Mouse (Mus musculus): ENCODE measurements around the gene Acvr1b.

Acvr1b gene

GRCm38 (mm10) chr15:101232607-101233006 lies 58.7 kb downstream of the Acvr1b start:
- DNase-seq: no peak

GRCm38 (mm10) chr15:101233183-101233582 lies 59.3 kb downstream of the Acvr1b start:
- DNase-seq: no peak

DNA sequence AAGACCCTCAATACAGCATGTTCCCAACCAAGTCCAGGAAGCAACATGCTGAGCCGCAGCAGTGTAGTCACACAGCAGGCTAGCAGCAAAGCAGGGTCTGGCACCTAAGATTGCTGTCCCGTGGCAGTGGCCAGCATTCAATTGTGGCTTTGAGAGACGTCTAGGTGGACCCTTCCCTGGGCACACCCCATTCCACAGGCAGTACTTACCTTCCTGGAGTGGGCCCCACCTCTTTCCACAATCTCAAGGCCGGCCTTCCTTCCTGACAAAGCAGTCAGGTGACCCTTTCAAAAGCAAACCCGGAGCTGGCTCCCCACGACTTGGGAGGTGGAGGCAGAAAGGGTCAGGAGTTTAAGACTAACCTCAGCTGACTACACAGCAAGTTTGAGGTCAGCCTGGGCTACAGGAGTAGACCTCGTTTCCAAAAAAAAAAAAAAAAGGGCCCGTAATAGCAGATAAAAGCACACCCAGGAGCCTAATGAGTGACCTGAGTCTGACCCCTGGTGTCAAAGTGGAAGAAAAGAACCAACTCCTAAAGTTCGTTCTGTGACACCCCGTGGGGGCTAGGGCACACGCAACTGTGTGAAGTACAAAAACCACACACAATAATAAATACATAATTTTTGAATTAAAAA lies 59.9 kb downstream of the Acvr1b start:
- no peak for DNase-seq

GRCm38 (mm10) chr15:101234611-101235341 lies 60.9 kb downstream of the Acvr1b start:
- no peak for DNase-seq

- no peak for DNase-seq
Measured at GRCm38 (mm10) chr15:101235342-101235698, 61.5 kb downstream of the Acvr1b start.

DNA sequence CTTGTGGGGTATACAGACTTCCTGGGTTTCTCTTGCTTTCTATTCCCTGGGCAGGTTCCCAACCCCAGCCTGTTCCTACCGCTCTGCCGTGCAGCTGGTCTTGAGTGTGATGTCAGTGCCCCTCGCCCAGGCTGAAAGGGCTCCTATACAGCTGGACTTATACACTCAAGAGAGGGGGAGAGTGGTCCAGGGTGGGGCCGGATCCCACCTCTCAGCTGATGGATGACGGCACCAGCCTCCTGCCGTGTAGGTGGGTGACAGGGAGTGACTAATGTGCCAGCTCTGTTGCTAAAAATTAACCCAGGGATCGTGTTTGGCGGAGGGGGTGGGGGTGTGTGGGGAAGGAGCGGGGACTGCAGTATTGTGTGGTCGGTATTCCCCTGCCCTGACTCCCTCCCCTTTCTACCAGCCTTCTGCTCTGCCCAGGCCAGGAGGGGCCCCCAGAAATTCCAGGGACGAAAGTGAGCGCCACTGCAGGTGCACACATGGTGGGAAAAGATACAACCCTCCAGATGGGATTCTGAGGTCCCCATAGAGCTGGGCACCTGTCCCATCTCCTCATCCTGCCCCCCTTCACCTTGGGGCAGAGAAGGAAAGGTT lies 62.0 kb downstream of the Acvr1b start:
- no peak for DNase-seq

DNA sequence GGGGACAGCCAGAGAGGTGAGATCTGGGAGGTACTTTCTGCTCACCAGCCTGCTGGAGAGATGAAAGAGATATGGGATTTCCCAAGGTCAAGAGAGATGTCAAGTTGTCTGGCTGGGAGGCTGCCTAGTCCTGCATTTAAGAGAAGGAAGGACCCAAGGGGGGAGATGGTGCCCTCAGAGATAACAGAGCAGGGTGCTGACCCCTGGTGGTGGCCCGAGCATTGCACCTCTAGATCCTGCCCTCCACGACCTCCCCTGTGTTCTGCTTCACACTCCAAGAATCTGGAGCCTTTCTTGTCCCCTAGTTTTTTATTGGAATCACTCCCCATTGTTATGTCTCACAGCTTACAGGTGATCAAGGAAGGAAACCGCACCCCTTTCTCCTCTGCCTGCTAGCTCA lies 63.0 kb downstream of the Acvr1b start:
- DNase-seq: peak; percentile 76 to 92

DNA sequence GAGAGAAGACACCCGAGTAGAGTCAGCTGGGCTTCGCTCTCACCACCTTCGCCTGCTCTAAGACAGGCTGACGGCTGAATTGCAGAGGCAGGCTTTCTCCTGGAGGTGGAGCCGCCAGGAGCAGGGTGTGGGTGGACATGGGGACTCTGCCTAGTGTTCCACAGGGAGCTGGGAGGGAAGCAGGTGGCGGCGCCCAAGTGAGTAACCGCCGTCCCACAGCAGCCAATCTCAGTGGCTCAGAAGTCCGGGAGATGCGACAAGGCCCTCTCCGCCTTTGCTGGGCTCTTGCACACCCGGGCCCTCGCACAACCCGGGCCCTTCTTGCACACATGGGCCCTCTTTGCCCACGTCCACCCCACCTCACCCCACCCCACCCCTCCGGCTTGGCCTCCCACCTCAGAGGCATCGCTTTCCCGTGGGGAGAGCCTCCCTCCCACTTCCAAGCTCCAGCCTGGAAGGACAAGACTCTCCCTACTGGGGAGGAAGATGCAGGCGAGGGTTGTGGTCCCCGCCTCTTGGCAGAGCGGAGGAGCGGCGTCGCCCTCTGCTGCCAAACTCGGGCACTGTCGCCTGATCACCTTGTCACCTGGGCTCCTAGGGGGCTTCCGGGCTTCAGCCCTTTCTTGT lies 65.1 kb downstream of the Acvr1b start:
- DNase-seq: peak; percentile 43 to 80

GRCm38 (mm10) chr15:101239821-101240220 lies 66.0 kb downstream of the Acvr1b start:
- no peak for DNase-seq

GRCm38 (mm10) chr15:101240799-101241204 lies 66.9 kb downstream of the Acvr1b start:
- peak; percentile 90 to 93 for DNase-seq

DNA sequence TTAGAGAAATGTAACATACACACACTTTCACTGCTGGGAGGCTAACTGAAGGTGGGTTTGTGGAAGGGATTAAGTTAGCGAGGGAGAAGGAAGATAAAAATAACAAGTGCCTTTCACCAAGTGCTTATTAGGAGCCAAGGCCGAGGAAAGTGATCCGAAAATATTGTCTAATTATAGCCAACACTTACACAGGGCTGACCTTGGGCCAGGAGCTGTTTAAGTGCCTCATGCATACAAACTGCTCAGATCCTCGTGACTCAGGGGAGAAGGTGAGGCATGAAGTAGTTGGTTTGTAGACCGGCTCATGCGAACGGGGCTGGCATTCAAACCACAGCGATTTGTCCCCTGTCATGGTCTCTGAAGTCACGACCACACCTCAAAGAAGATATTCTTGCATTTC lies 67.4 kb downstream of the Acvr1b start:
- DNase-seq: no peak

DNA sequence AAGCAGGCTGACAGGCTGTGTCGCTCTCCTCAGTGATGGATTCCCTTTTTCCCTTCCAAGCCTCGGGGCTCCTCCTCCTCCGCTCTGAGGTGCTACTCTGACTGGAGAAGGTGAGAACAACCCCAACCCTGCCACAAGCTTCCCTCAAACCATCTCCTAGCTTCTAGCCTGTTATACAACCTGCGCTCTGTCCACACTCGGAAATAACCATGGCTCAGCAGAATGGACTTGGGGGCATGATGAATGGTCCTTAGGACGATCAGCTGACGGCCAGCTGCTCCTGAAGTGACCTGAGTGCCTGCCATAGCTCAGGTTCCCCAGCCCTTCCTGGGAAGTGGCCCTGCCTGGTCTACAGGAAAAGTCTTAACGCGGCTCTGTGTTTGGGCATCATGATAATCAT lies 68.0 kb downstream of the Acvr1b start:
- no peak for DNase-seq

DNA sequence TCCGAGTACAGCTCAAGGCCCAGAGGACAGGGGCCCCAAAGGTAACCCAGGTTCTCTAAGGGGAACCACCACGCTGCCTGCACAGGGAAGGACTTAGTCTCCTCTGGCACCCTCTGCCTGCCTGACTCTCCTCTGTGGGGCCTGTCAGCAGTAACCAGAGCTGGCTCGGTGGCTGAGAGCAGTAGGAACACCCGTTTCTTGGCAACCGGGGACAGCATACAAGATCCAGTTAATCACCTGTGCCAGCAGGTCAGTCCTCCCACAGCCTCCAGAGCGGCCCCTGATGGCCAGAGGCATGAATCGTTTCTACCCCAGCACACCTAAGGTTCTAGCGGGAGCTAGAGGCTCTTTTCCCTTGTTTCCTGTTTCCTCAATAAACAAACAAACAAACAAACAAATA lies 68.8 kb downstream of the Acvr1b start:
- peak; percentile 87 to 88 for DNase-seq

- DNase-seq: no peak
Measured at GRCm38 (mm10) chr15:101244012-101244411, 70.1 kb downstream of the Acvr1b start.

DNA sequence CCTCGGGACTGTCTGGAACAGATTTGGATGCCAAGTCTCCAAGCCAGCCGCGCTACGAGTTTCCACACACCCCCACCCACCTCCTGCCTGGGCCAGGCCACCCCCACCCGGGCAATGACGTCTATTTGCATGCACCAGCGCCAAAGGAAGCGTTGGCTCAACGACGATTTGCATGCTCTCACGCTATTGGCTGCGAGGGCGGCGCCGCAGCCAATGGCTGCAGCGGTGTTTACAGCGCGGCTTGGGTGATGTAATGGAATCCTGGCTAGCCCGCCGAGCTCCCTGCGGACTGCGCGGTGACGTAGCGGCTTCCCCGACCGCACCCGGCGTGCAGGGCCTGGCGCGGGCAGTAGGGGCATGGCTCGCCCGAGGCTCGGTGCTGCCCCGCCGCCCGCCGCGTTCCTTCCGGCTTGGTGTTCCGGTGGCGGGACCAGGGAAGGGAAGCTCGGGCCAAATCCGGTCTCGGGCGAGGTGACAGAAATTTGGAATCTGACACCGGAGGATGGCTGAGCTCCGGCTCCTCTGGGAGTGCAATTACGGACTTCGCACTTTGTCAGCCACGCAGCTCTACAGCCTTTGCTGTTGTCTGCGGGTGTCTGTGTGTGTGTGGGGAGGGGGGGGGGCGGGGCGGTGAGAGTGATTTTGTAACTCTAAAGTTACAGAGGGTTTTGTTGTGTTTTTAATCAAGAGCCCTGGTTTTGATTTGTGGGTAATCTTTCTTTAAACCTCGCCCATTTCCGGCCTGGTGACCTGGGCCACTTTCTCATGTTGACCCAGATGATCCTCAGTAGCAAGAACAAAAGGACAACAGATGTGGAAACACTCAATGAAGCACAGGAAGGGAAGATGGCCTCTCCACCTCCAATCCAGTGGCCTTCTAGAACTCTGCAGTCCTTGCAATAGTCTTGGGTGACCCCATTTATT lies 72.6 kb downstream of the Acvr1b start:
- DNase-seq: peak; percentile 97 to 99

DNA sequence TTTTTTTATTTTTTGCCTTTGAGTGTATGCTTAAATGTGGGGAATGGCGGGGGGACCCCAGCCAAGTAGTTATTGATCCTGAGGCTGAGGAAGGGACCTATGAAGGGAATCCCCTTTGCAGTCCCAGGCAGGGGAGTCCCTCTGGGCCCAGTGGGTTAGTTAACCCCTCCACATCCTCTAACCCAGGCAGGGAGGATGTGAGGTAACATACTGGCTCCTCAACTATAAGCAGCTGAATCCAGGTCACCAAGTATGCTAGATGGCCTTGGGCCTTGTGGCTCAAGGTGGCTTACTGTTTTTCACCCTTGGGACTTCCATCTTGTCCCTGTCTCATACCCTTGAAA lies 73.3 kb downstream of the Acvr1b start:
- no peak for DNase-seq

DNA sequence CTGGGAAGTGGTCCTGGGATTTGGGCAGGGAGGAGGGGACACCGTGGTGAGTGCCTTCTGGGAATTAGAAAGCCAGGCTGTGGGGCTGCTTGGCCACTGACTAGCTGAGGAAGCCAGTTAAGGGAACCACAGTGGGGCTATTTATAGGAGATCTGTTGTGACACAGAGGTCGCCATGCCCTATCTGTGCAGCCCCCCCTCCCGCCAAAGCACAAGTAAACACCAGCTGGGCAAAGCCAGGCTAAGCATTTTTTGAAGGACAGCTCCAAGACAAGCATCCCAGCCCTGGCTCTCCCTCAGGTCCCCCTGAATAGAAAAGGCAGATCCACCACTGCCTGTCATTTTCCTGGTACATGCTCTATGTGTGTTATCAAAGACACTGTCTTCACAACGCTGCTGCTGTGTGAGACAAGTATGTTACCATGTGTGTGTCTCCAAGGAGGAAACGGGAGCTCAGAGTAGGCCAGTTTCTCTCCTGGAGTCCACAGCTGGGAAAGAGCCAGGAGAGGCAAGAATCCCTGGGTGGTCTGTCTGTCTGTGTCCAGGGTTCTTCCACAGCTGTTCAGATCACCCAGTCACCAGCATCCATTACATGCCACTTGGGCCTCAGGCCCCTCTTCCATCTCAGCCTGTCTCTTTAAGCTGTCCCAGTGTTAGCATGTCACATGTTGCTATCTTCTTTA lies 74.3 kb downstream of the Acvr1b start:
- DNase-seq: no peak

GRCm38 (mm10) chr15:101250220-101250800 lies 76.4 kb downstream of the Acvr1b start:
- DNase-seq: no peak

GRCm38 (mm10) chr15:101251930-101252329 lies 78.1 kb downstream of the Acvr1b start:
- no peak for DNase-seq

DNA sequence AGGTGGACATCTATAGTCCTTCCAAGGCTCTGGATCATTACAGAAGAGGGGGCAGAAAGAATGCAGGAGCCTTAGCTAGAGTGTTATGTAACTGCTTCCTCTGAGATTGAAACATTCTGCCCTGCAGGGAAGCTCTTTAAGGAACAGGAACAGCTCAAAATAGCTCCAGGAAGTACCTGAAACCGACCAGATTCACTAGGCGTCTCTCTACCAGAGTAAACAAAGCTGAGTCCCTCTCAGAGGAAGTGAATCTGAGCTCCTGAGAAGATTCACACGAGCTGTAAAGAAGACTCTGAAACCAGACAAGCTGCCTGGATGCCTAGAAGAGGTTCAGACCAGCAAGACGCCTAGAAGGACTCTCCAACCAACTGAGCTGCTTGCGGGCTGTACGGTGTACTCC lies 78.7 kb downstream of the Acvr1b start:
- no peak for DNase-seq

DNA sequence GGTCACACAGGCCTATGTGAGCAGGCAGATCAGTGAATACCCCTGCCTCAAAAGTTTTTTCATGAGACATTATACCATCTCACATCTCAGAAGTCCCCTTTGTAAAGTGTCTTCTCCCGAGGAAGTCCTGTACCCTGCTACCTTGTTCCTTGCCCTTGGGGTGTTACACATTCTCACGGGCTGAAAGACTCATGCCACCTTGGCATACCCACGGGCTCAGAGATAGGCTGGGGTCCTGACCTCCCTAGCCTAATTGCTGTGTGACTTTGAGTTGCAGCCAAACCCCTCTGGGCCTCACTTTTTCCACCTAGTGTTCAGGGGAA lies 79.7 kb downstream of the Acvr1b start:
- no peak for DNase-seq
